Mouse (Mus musculus): ENCODE results near the gene Atp13a2. TPM values are rescaled to one million over a fixed set of nuclear protein-coding genes. Genes with fewer than 3 reads are reported as not detected.

Gene Atp13a2
- total RNA-seq (2021): 10 to 100 TPM; 14.3 to 17.3 TPM
- long read RNA-seq, experiment 1, transcript Atp13a2-201 (29 exons, 3,956 nt): major isoform, 5 of 12 reads
- long read RNA-seq, experiment 1, partial matches to known transcripts: 5 of 12 reads
- long read RNA-seq, experiment 1, other reads (novel, unspliced or antisense): 1 of 12 reads
- long read RNA-seq, experiment 2, transcript Atp13a2-201 (29 exons, 3,956 nt): major isoform, 7 of 12 reads
- long read RNA-seq, experiment 2, partial matches to known transcripts: 4 of 12 reads
- long read RNA-seq, experiment 2, other reads (novel, unspliced or antisense): 0 of 12 reads

- peak; percentile 92 to 94 for DNase-seq
Observed at GRCm38 (mm10) chr4:140986711-140987395, at the start of gene Atp13a2. TSS of gene Atp13a2 (plus strand) at chr4:140986873.

GRCm38 (mm10) chr4:140944356-140944755 is 42.3 kb upstream of the Atp13a2 start:
- no peak for DNase-seq

- DNase-seq: peak; percentile 17 to 52
Observed at GRCm38 (mm10) chr4:140944961-140945442, 41.7 kb upstream of the Atp13a2 start.

- DNase-seq: no peak
Observed at GRCm38 (mm10) chr4:140945571-140945970, 41.1 kb upstream of the Atp13a2 start.

DNA sequence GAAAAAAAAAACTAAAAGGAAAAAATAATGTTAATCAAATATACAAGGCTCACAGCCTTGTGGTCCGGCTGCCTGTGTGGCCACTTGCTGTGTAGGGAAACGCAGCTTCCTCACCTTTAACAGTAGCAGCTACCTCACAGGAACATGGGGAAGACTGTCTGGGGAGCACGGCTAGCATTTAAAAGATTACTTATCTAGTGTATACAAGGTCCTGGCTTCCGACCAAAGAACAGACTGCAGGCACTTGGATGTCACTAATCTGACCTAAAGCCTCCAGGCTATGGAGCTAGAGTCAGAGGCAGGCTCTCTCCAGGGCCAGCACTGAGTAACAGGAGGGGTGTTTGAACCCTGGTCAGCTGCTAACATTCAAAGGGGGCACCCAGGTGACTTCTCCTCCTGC is 40.6 kb upstream of the Atp13a2 start:
- no peak for DNase-seq

DNA sequence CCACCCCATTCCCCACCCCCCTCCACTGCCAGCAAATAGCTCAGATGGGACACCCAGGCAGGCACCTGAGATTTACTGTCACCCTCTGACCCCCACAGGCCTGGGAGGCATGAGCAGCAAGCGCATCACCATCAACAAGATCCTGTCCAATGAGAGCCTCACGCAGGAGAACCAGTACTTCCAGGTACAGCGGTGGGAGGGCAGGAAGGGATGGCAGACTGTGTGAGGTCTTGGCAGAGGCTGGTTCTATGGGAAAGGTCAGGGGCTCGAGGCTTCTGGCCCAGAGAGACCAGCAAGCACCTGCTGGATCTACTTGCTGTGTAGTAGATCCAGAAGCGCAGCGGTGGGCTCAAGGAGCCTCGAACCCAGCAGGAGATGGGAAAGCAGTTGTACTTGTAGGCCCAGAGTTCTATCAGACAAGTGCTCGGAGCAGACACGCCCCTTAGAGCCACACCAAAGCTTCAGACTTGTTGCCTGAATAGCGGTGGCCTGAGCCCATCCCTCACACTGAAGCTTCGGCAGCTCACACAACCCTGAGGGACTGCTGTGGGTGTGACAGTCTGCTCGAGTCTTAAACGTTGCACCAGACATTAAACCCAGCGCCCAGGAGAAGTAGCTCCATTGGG is 40.0 kb upstream of the Atp13a2 start:
- DNase-seq: no peak

DNA sequence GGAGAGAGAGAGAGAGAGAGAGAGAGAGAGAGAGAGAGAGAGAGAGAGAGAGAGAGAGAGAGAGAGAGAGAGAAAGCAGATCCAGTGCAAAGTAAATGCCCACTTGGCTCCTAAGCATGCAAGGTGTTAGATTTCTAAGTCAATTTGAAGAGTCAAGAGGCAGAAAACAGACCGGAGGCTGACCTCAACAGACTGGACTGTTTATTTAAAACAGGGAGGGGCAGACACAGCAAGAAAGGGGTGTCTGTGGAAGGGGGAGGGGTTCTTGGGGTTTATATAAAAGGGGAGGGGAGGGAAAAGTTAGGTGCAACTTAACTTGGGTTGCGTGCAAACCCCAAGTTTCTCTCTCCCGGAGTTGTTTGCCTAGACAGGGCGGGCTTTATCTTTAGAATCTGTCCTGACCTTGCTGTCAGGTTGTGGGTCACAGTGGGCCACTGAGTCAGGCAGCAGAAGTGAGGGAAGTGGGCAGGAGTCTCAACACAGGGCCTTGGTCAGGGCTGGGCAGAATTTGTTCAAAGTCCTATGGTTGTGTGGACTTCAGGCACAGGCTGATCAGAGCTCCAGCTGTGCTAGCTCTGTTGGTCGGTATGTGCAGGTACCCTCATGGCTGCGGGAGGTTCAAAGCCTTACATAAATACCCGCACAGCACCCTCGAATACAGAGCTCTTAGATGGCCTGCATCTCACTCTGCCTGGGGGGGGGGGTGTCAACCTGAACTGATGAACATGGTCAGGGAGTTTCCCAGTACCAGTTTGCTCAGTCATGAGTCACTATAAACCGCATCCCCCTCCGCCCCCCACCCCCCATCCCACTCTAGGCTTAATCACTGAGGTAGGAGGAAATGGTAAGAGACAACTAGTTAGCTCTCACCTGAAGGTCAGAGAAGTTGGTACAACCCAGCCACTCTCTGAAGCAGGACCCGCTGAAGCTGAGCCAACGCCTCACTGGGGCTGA is 38.9 kb upstream of the Atp13a2 start:
- no peak for DNase-seq

DNA sequence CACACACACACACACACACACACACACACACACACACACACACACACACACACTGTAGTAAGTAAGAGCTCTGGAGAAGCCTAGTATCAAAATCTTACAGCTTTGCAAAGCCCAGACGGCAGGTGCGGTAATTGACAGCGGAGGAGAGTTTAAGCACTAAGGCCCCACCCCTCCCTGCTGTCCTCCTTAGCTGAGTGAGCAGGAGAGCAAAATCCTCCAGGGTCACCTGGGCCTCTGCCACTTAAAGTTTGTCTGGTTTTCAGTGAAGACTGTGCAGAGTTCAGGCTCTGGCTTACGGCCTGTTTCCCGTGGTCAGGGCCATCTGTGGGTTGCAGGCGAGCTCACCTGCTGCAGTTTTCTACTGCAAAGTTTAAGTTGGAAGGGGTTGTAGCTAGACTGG is 38.2 kb upstream of the Atp13a2 start:
- no peak for DNase-seq

GRCm38 (mm10) chr4:140949052-140949451 is 37.6 kb upstream of the Atp13a2 start:
- no peak for DNase-seq

GRCm38 (mm10) chr4:140949616-140950015 is 37.1 kb upstream of the Atp13a2 start:
- no peak for DNase-seq

DNA sequence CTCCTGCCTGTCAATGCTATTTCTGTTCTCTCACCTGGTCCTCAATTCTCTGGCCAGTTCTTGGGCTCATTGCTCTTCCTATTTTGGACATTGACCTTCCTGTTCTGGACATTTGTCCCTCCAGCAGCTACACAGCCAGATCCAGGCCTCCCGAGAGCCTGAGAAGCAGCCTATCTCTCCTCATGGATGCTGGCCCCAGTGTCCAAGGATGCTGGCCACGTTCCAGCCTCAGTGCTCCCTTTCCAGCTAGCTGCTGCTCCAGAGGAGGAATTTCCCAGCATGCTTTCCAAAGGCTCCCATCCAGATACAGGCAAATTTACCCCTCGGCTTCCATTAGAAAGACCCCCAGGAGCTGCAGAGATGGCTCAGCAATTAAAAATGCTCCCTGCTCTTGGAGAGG is 36.1 kb upstream of the Atp13a2 start:
- peak; percentile 63 to 64 for DNase-seq

DNA sequence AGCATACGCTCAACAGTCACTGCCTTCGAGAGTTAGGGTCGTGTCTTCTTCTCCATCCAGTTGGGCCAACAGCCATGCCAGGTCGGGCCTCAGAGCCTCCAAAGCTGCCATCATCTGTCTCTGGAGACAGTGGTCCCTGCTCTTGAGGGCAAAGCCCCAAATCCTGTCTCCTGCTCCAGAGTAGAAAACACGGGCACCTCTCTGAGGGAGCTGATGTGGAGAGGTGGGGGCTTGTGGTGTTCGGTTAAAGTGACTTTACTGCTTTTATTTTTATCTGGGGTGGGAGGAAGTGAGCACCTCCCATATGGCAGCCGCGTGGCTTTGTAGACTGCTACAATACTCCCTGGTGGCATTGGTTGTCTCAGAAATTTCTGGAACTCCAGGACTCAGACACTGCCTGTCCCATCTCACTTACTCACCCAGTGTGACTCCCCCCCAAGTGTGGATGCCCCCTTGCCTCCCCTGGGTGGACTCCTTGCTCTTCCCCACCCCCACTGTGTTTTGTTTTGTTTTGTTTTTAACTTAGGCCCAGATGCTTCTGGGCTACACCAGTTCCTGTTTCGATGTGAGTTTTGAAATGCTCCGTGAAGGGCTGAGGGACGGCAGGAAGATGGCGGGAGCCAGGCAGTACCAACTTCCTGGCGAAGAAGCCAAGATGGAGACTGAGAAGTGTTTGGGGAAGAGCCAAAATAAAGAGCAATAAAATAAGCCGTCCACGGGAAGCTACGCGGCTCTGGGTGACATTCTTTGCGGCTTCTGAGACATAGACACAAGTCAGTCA is 34.6 kb upstream of the Atp13a2 start:
- peak in 1 of 2 experiments; percentile 40 for DNase-seq

GRCm38 (mm10) chr4:140957131-140957702 is 29.5 kb upstream of the Atp13a2 start:
- DNase-seq: no peak

- peak; percentile 73 to 90 for DNase-seq
Observed at GRCm38 (mm10) chr4:140957725-140958124, 28.9 kb upstream of the Atp13a2 start.

GRCm38 (mm10) chr4:140958319-140958718 is 28.4 kb upstream of the Atp13a2 start:
- no peak for DNase-seq

- DNase-seq: no peak
Observed at GRCm38 (mm10) chr4:140959128-140959679, 27.5 kb upstream of the Atp13a2 start.

DNA sequence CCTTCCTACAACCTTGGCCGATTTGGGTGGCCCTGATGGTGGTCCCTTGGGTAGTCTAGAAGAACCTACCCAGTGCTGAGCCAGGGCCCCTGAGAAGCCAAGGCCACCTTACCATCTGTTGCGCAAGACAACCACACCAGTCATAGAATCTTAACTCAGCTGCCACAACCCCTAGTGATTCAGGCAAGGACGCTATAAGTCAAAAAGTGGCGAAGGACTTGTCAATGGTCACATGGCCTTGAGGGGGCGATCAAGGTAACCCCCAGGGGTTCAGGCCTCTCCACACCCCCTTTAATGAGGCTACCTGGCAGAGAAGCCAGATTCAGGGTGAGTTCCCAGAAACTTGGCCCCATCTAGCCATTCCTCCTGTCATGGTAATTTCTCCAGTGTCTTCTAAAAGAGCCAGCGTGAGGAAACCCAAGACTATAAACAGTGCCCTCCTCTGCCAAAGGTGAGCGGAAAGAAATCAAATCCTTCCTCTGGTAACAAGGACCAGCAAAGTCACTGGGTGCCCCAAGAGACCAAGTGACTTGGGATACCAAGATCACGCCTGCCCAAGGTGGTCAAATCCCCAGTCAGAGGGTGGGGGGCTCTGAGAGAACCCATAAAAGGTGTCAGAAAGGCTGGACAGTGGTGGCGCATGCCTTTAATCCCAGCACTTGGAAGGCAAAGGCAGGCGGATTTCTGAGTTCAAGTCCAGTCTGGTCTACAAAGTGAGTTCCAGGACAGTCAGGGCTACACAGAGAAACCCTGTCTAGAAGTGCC is 26.8 kb upstream of the Atp13a2 start:
- DNase-seq: no peak

DNA sequence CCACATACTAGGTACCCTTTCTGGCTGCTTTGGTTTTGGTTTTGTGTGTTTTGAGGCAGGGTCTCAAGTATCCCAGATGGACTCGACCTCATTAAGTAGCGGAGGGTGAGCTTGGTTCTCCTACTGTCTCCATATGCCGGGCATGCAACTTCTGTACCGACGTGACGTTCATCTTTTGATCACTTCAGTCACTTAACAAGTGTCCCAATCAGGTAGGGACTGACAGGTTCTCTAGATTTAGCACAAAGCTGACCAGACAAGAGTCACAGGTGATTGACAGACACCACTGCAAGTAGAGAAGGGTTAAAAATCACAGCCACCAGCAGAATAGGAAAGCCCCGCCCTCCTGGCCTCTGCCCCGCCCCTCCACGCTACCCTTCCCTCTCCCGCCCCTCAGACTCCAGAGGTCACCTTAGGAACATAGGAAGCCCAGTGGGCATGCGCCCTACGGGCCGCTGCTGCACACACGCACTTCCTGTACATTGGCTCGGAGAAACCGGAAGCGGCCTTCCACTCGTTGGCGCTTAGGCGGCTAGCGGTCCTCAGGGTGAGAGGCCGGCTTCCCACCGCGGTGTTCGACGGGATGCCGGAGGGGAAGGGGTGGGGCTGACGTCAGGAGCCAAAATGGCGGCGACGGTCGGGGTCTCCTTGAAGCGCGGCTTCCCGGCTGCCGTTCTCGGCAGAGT is 25.7 kb upstream of the Atp13a2 start, which contains the start of gene Sdhb:
TSS of gene Sdhb (plus strand) at position 423 of the 686 bp plus-strand sequence.
- peak; percentile 96 to 99 for DNase-seq
